Mouse (Mus musculus) urinary bladder, postnatal 4 days (tissue): Measurements from ENCODE around the gene Map4k2.

Experiments used
- DNase-seq, 2 experiments: peaks; one replicate each; pipeline ENCODE4 v3.0.0; 2021 to 2022; ENCODE audit warnings: low spot score in 2 of 2

Gene Map4k2

DNA sequence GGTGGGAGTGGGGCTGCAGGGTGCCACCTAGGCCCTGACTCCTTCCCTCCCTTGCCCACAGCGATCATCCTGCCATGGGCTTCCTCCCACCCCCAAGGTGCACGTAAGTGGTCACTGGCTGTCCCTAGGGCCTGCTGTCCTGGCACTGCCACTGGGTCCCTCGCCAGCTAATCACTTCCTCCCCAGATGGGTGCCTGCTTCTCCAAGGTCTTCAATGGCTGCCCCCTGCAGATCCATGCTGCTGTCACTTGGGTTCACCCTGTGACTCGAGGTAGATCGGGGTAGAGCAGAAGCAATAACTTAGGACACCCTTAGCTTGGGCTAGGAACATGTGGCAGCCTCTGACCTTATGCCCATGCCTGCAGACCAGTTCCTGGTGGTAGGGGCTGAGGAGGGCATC lies 5.1 kb downstream of the Map4k2 start:
- DNase-seq: no peak

DNA sequence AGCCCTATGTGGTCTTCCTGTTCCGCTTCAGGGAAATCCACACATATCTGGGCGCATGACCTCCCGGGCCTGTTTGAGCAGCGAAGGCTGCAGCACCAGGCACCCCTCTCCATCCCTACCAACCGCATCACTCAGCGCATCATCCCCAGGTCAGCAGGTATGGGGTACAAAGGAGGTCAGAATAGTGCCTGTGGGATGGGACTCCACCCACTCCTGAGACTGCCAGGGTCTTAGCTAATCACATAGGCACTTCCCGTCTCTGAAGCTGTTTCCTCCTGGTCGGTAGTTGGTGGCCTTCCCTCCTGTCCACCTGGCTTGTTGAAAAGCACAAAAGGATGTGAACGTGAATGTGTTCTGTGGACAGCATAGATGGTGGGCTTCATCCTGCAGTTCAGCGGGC lies 5.7 kb downstream of the Map4k2 start:
- DNase-seq: no peak

DNA sequence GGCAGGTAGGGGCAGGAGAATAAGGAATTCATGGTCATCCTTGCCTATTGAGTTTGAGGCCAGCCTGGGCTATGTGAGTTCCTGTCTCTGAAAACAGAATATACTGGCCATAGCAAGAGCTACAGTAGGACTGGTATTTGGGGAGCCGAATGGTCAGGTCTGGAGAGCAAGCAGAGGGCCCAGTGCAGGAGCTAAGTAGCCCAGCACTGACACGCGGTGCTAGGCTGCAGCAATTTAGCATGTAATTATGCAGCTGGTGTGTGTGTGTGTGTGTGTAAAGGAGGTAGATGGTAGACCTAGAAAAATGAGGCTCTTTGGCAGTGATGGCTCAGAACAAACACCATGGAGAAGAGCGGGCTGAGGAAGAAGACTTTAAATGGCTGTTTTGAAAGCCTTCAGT lies 6.7 kb downstream of the Map4k2 start:
- DNase-seq: no peak

DNA sequence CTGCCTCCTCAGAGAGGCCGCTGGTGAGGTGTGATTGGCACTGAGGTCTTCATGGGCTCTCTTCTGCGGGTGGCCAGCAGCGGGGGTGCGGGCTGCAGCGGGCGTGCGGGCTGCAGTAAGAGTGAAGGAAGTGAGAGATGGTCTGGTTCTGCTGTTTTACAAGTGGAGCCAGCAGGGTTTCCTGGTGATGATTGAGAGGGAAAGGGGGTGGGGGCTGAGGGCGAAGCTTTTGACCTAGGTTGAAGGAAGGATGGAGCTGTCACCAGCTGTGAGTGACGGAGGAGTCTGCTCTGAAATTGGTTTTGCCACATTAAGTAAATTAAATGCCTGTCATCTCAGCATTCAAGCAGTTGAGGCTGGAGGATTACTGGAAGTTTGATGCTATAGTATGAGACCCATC lies 7.8 kb downstream of the Map4k2 start:
- no peak for DNase-seq

DNA sequence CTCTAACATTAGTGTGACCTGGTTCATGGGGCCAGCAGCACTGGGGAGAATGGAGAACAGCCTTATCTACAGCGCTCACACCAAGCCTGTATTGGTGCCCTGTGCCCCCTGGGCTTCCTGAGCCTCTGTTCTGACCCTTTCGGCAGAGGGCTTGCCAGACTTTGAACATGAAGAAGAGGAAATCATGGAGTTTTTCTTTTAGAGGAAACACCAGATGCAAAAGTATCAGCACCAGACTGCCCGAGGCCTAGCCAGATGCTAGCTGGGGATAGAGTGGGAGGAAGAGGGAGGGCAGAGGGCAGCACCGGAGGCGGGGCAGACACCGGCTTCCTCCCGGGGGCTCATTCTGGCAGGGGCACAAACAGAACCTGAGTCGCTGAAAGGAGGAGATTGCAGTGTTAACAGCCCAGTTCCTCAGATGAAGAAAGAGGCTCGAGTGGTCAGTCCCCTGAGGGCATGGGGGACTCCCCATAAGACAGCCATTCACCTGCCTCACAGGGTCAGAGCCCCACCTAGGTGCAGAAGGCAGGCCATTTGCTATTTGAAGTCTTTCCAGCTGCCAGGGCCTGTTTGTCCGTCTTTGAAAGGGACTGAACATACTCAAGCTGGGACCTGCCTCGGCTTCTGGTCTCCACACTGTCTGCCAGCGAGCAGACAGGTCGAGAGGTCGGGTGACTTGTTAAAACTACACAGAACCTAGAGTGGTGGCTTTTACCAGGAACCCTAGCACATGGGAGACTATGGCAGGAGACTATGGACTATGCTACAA lies 8.5 kb downstream of the Map4k2 start:
- no peak for DNase-seq

DNA sequence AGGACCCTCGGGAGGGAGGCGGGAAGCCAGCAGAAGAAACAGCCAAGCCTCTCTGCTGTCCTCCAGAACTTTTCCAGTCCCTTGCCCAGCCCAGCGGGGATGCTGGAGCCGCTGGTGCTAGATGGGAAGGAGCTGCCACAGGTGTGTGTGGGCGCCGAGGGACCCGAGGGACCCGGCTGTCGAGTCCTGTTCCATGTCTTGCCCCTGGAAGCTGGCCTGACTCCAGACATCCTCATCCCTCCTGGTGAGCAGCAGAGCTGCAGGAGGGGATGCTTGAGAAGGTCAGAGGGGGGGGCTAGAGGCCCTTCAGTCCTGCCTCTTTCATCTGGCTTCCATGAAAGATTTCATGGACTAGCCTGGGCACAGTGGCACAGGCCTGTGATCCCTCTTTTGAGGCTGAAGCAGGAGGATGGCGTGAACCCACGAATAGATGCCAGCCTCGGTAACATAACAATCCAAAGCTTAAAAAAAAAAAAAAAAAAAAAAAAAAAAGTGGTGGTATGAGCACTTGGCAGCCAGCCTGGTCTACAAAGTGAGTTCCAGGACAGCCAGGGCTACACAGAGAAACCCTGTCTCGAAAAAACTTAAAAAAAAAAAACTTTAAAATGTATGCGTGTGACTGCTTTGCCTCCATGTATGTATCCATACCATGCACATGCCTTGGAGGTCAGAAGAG lies 10.6 kb downstream of the Map4k2 start:
- DNase-seq: no peak

DNA sequence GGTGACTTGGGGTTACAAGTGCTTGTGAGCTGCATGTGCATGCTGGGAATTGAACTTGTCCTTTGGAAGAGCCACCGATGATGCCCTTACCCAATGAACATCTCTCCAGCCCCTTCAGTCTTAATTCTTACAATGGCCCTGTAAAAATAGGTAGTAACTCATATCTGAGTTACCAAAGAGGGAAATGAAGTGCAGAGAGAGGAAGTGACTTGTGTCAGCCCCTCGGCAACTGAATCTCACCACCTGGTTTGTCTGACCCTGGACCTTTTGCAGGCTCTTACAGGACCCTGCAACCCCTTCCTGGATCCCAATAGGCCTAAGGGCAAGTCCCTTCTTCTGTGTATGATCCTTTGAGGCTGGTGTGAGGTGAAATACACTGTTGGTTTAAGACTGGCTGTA lies 11.2 kb downstream of the Map4k2 start:
- DNase-seq: no peak

DNA sequence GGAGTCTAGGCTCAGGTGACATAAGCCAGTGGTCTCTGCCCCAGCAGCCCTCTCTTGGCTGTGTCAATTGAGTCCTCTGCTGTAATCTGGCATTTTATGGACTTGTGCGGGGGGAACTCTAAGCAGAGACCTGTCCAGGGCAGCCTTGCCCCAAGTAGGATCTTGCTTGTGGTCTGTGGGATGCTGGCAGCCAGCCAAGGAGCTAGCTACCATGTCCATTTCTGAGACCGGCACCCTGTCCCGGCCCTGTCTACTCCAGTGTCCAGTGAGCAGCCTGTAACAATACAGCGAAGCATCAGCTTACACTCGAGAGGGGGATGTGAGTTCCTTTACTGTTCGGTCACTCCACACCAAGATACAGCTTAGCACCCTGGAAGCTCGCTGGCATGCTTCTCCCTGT lies 13.1 kb downstream of the Map4k2 start:
- DNase-seq: peak in 1 of 2 experiments; percentile 20

DNA sequence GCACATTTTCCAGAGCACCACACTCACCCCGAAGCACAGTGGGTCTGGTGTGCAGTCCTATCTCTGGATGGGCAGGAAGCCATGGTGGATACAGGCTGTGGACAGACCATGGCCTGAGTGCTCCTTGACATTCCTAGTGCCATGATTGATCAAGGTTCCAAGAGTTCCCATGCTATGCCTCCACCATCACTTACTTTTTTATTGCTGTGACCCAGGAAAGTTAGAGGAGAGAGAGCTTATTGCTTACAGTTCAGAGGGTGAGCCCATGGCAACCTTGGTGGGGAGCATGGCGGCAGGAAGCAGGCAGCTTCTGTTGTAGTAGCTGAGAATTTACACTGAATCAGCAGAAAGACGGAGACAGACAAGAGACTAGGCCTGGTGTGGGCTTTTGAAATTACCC lies 20.4 kb downstream of the Map4k2 start:
- DNase-seq: no peak

DNA sequence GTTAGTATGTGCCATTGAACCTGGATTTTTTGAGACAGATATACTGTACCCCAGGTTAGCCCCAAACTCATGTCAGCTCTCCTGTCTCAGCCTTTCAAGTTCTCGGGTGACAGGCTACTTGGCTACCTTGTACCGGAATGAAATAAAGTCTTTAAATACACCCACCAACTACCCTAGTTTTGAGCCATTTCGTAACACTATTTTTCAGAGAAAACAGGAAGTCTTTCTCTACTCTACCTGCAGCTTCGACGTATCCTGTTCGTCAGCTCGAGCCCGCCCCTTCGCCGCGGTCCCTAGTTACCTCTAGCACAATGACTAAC lies 22.1 kb downstream of the Map4k2 start:
- DNase-seq: no peak

DNA sequence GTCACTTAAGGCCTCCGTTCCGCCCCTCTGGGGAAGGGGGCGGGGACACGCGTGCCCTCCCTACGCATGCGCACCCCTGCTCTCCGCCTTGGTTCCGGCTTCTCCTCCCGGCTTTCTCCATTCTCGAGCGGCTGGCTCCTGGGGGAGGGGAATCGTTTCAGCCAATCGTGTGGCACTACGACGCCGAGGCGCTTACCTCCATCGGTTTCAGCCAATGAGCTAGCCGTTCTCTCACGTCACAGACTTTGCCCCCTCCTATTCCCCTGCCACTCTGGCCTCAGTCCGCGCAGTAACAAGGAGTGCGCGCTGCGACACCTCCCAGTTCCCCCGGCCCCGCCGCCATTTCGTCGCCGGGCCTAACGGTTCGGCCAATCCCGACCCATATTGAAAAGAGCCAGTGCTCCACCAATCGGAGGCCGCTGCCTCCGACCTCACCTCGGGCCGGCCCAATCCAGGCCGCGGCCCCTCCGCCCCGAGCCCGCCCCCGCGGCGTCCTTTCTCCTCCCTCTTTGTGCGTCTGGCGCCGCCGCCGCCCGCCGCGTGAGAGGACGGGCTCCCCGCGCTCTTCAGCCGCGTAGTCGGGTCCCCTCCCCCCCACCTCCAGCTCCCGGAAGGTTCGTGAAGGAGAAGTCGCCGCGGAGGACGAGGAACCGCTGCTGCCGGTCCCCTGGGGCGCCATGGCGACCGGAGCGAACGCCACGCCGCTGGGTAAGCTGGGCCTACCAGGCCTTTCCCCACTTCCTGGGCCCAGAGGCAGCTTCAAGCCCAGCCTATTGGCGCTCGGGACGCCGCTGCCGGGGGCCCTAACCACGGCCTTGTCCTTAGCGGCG lies 22.7 kb downstream of the Map4k2 start, which contains the start of gene Sf1:
Gene Sf1 (plus strand): TSS at position 280 of the 830 bp plus-strand sequence.
- DNase-seq: peak; percentile 99 to 100

DNA sequence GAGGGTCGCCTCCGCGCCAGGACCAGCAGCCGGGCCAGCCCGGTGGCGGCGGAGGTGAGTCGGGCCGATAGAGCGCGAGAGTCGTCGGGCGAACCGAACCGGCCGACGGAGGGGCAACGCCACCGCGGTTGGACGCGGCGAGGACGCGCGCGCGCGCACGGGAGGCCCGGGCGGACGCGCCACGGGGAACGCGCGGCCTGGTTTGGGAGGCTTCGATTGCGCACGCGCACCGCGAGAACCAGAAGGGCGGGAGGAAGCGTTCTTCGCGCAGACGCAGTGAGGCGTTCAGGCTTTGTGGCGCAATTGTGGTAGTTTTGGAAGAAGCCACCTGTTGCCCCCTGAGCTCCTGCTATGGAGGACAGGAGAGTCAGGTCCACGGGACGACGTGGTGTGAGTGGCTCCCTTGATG lies 23.4 kb downstream of the Map4k2 start:
- DNase-seq: peak; percentile 89 to 94

DNA sequence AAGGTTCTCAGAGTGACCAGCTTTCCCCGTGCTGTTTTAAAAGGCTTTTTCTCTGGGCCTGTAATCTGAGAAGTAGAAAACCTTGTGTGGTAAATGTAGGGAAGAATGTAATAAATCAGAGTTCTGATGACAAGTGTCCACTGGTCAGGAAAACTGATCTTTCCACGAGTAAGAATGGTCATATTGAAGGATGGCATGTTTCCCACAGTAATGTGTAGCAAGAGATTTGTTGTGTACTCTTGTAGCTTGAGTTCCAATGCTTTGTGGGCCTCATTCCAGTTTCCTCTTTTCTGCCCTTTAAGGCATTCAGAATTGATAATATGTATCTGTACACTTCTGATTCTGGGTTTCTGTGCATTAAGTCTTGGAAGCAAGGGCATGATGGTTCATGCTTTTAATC lies 23.9 kb downstream of the Map4k2 start:
- no peak for DNase-seq

DNA sequence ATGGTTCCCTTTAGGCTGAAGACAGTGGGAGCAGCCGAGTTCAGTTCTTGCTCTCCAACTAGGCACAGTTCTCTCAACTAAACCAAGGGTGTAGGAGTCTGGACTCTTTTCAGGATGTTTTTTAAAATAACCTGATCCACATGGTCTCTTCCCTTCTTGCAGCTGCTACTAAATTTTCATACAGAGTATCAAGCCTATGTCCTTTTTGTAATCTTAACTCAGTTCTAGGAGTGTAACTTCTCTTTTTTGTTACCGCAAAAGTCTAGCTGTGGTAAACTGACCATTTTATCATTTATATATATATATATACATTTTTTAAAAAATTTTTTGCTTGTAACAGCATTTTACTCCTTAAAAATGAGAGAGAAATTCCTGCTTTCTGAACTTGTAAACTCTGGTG lies 29.2 kb downstream of the Map4k2 start:
- DNase-seq: no peak

DNA sequence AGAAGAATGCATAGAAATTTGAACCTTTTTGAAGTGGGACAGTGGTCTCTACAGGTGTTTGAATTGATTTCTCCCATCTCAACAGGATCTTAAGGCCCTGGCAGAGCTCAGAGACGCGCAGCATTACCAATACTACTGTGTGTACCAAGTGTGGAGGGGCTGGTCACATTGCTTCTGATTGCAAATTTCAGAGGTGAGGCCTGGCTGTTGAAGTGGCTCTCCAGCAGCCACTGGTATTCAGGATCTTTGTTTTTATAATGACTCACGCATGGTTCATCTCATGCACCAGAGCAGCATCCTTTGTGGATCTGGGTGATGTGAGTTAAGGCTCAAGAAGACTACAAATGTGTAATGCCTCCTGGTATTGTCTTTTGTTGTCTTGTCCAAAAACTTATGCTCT lies 31.5 kb downstream of the Map4k2 start:
- no peak for DNase-seq

DNA sequence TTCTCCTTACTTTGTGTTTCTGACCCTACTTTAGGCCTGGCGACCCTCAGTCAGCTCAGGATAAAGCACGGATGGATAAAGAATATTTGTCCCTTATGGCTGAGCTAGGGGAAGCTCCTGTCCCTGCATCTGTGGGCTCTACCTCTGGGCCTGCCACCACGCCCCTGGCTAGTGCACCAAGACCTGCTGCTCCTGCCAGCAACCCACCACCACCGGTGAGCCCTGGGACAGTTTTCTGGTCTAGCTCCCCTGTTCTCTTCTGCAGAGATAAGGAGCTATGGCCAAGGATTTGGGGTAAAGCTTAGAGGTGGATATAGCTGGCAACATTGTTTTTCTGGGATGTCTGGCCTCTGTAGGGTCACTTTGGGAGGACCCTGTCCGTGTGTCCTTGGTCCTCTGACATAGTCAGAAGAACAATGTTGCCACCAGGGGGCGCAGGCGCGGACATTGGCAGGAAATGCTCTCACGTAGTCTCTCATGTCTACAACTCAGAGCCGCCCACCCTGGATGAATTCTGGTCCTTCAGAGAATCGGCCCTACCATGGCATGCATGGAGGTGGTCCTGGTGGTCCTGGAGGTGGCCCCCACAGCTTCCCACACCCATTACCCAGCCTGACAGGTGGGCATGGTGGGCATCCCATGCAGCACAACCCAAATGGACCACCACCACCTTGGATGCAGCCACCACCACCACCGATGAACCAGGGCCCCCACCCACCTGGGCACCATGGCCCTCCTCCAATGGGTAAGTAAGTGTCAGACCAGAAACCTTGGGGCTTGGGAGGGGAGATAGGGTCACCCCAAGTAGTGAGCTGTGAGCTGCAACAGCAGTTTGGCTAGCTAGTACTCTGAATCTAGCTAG lies 32.8 kb downstream of the Map4k2 start:
- peak; percentile 68 to 89 for DNase-seq

DNA sequence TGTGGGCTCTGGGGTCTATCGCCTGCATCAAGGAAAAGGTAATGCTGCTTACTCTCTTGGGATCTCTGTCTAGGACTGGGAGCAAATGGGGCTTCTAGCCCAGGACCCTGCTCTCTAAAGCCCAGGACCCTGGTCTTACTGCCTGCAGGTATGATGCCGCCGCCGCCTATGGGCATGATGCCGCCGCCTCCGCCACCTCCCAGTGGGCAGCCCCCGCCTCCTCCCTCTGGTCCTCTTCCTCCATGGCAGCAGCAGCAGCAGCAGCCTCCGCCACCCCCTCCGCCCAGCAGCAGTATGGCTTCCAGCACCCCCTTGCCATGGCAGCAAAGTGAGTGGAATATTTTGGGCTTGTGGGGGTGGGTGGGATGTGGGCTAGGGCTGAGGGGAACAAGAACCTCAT lies 33.6 kb downstream of the Map4k2 start:
- DNase-seq: no peak

DNA sequence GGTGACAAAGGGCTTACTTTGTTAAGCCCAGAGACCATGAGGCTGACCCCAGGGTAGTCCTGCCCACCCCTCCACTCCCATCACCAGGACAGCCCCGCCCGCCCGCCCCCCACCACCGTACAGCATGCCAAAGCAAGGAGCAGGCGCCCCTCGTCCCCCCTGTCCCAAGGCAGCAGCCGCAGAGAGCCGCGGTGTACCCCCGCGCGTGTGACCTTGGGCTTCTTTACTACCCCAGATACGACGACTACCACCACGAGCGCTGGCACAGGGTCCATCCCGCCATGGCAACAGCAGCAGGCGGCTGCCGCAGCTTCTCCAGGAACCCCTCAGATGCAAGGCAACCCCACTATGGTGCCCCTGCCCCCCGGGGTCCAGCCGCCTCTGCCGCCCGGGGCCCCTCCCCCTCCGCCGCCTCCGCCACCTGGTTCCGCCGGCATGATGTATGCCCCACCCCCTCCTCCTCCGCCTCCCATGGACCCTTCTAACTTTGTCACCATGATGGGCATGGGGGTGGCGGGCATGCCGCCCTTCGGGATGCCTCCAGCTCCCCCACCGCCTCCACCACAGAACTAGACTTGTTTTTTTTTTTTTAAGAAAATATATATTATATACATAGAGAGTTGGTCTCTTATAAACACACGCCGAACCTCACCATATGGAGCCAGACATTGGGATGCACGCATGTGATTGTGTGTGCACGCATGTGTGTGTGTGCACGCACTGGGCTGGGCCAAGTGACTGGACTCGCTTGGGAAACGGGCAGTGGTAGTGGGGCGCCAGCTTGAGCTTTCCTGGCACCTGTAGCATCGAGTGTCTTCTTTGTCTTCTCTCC lies 34.7 kb downstream of the Map4k2 start:
- no peak for DNase-seq

DNA sequence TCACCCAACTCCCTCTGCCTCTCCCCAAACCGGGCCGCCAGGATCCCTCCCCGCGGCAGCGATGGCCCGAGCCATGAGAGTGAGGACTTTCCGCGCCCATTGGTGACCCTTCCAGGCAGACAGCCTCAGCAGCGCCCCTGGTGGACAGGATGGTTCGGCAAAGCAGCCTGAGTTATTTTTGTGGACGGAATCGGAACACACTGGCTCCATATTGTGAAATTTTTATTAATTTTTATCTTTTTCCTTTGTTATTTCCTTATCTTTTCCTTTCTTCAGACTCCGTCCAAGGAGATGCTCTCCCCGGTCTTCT lies 35.3 kb downstream of the Map4k2 start:
- no peak for DNase-seq

DNA sequence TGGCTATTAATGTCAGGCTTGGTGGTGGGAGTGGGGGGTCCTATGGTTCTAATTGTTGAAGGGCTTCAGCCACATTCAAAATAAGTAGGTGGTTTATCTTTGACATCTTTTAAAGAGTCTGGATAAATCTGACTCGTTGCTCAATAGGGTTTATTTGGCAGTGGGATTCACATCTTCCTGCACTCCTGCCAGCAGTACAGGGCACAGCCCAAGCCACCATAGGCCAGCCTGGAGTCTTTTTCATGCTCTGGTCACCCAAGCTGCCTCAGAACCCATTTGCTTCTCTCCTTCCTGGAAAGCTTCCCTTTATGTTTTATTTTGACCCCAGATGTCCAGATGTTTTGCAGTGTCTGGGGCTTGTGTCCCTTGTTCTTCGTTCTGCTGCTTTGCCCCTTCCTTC lies 35.7 kb downstream of the Map4k2 start:
- no peak for DNase-seq
